Mouse (Mus musculus) stomach, postnatal 0 days (tissue): ENCODE measurements around the gene Coa3. TPM values are rescaled to one million over a fixed set of nuclear protein-coding genes. Genes with fewer than 3 reads are reported as not detected.
A peak's percentile ranks its signal among the peaks of the same experiment; 100 is the strongest.

ENCODE experiments used
- ATAC-seq: fragments of 200-750 bp; cut with Nextera tagmentation; 2 replicates; pipeline ENCODE4 v1.8.0; 2017; ENCODE audit not compliant: low FRiP score, low TSS enrichment
- DNase-seq: peaks from one replicate; pipeline ENCODE4 v3.0.0-alpha.2; 2016; ENCODE audit warnings: low spot score
- H3K27ac ChIP-seq: fragments of 300-500 bp; sonication (generic); replicated peaks from 2 replicates; pipeline ENCODE4 v1.5.1; 2014; ENCODE audit warnings: mild to moderate bottlenecking, control low read depth
- H3K27me3 ChIP-seq: fragments of 300-500 bp; sonication (generic); 2 replicates; pipeline ENCODE4 v1.6.1; 2014; ENCODE audit warnings: low read length; ENCODE audit not compliant: control insufficient read depth, insufficient read depth
- H3K36me3 ChIP-seq: fragments of 300-500 bp; sonication (generic); 2 replicates; pipeline ENCODE4 v1.6.1; 2014; ENCODE audit warnings: low read length, mixed read lengths; ENCODE audit not compliant: control insufficient read depth, insufficient read depth
- H3K4me1 ChIP-seq: fragments of 300-500 bp; sonication (generic); replicated peaks from 2 replicates; pipeline ENCODE4 v1.6.1; 2014; ENCODE audit warnings: antibody characterized with exemption; ENCODE audit not compliant: control insufficient read depth, insufficient read depth
- H3K4me2 ChIP-seq: fragments of 300-500 bp; sonication (generic); replicated peaks from 2 replicates; pipeline ENCODE4 v1.6.1; 2014; ENCODE audit warnings: low read depth, mild to moderate bottlenecking, control low read depth, moderate library complexity
- H3K4me3 ChIP-seq: fragments of 300-500 bp; sonication (generic); 2 replicates; pipeline ENCODE4 v1.5.1; 2014; ENCODE audit warnings: low read depth, low read length, control low read depth
- H3K9ac ChIP-seq: fragments of 300-500 bp; sonication (generic); 2 replicates; pipeline ENCODE4 v1.6.1; 2014; ENCODE audit warnings: mild to moderate bottlenecking, low read length, control low read depth, mixed read lengths
- H3K9me3 ChIP-seq: fragments of 300-500 bp; sonication (generic); 2 replicates; pipeline ENCODE4 v1.6.1; 2016; ENCODE audit warnings: low read length; ENCODE audit not compliant: control insufficient read depth
- CTCF ChIP-seq: IDR thresholded peaks from 2 replicates; pipeline ENCODE4 v1.5.1; 2016; ENCODE audit warnings: antibody characterized with exemption, low read depth, mild to moderate bottlenecking, moderate library complexity
- EP300 ChIP-seq: optimal IDR thresholded peaks from 2 replicates; pipeline ENCODE3; 2016; ENCODE audit warnings: antibody characterized with exemption
- WGBS: fragments of 180-500 bp; shearing (Covaris S2); extraction: QIAGEN DNeasy Blood & Tissue Kit; methylation state at CpG from one replicate; pipeline ENCODE4 v1.1.7; 2014; 5-methylcytosine and 5-hydroxymethylcytosine counted together
- polyA plus RNA-seq: library from polyadenylated mRNA; unstranded; fragments of >200 nt; fragmentation: Nextera tagmentation; extraction: Ambion mirVana; gene quantifications from 2 replicates; pipeline ENCODE4 v1.2.1, GENCODE M21; 2015

The Coa3 gene
- polyA plus RNA-seq, 1 experiment from 2014 or later: 180 TPM

DNA sequence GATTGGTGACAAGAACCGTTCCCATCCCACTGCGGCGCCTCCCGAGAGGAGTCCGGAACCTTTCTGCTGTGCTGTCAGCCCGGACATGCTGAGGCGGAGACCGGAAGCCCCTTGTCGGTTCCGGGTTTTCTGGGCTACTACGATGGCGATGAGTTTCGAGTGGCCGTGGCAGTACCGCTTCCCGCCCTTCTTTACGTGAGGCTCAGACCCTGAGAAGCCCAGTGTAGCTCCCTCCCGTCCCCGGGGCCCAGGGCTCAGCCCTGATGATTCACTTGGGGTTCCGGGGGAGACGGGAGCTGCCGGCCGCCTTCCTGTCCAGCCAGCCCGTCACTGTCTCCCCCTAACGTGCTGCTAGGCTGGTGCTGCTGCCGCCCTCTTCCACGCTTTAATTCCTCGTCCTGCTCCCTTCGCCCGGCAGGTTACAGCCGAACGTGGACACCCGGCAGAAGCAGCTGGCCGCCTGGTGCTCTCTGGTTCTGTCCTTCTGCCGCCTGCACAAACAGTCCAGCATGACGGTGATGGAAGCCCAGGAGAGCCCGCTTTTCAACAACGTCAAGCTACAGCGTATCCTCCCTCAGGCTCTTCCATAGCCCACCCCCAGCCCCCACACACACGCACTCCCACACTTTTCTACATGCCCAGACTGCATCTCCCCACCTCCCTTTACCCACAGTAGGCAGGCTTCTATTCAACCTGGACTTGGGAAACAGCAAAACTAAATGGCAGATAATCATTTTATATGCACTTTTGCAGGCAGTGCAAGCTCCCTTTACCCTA lies 25.1 kb downstream of the Coa3 start, which contains the start of gene Vps25:
TSS of gene Vps25 (plus strand) at position 95 of the 777 bp plus-strand sequence.
- Histone ChIP-seq H3K36me3 (peaks cover 2% of the 10 kb centered on the region; the same call in 1 of the 2 replicates), H3K9ac (peak within 1 kb of the TSS; percentile 83), H3K4me3 (peak within 1 kb of the TSS; percentile 75), H3K27ac (peak within 1 kb of the TSS; percentile 92), H3K27me3 (no peaks in the 10 kb centered on the region), H3K9me3 (no peaks in the 10 kb centered on the region), H3K4me1 (no peaks in the 10 kb centered on the region; the same call in none of the 2 replicates), H3K4me2 (peak within 1 kb of the TSS; percentile 82)
- WGBS: under 1% methylated on average over 40 of the region's 40 CpGs
- ATAC-seq (peak; percentile 87), DNase-seq (peak; percentile 86)
- TF ChIP-seq CTCF: peak; percentile 41
- TF ChIP-seq EP300: no peak

- Histone ChIP-seq H3K27me3 (no peaks in the 10 kb centered on the region), H3K36me3 (no peaks in the 10 kb centered on the region; the same call in 1 of the 2 replicates), H3K4me3 (peak overlapping the region; percentile 75), H3K4me2 (peak overlapping the region; percentile 82), H3K9ac (peak overlapping the region; percentile 83), H3K9me3 (no peaks in the 10 kb centered on the region), H3K27ac (peak overlapping the region; percentile 92), H3K4me1 (no peaks in the 10 kb centered on the region; the same call in none of the 2 replicates)
- WGBS: 3% methylated on average over 7 of the region's 7 CpGs
- ATAC-seq (0 out of 2 replicates have a peak, but pooled peaks have one; percentile 19), DNase-seq (peak; percentile 32)
- TF ChIP-seq EP300 (no peak), CTCF (no peak)
Measured at GRCm38 (mm10) chr11:101252941-101253340, 26.0 kb downstream of the Coa3 start.

- Histone ChIP-seq H3K36me3 (no peaks in the 10 kb centered on the region), H3K9ac (no peak overlapping the region), H3K27ac (no peak overlapping the region), H3K4me1 (no peaks in the 10 kb centered on the region; the same call in 1 of the 2 replicates), H3K9me3 (no peaks in the 10 kb centered on the region), H3K27me3 (no peaks in the 10 kb centered on the region), H3K4me3 (no peak overlapping the region), H3K4me2 (no peak overlapping the region)
- DNase-seq (no peak), ATAC-seq (no peak)
- 54% methylated on average over 2 of the region's 2 CpGs for WGBS
- TF ChIP-seq CTCF (no peak), EP300 (no peak)
Measured at GRCm38 (mm10) chr11:101251031-101251430, 27.9 kb downstream of the Coa3 start.

GRCm38 (mm10) chr11:101248258-101248994 lies 30.5 kb downstream of the Coa3 start:
- Histone ChIP-seq H3K9ac (no peak overlapping the region), H3K36me3 (no peaks in the 10 kb centered on the region), H3K9me3 (no peaks in the 10 kb centered on the region), H3K27me3 (no peaks in the 10 kb centered on the region), H3K27ac (0 out of 2 replicates have a peak overlapping the region, but pooled peaks have one; percentile 45), H3K4me3 (no peak overlapping the region), H3K4me1 (no peaks in the 10 kb centered on the region; the same call in 1 of the 2 replicates), H3K4me2 (peak overlapping the region; percentile 4; the same call in 1 of the 2 replicates)
- no peak for ATAC-seq
- 35% methylated on average over 14 of the region's 14 CpGs for WGBS
- TF ChIP-seq EP300: no peak
- peak; percentile 81 for TF ChIP-seq CTCF
- peak; percentile 68 for DNase-seq

DNA sequence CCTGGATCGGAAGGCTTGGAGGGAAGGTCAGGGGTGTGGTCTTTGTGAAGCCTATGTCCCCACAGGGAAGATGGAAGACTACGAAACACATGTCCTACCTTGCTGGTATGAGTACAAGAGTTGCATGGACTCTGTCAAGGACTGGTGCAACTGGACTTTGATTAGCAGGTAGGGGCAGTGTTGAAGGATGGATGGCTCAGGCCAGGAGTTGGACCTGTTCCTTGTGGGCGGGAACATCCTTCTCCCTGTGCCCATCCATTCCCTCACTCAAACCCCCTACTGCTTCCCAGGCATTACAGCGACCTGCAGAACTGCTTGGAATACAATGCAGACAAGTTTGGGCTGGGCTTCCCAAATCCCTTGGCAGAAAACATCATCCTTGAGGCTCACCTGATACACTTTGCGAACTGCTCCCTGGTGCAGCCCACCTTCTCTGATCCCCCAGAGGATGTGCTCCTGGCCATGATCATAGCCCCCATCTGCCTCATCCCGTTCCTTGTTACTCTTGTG lies 31.3 kb downstream of the Coa3 start:
- Histone ChIP-seq H3K9me3 (no peaks in the 10 kb centered on the region), H3K4me1 (no peaks in the 10 kb centered on the region), H3K27me3 (no peaks in the 10 kb centered on the region), H3K27ac (peak overlapping the region; percentile 45), H3K4me3 (peak overlapping the region; percentile 58), H3K4me2 (peak overlapping the region; percentile 96), H3K9ac (0 out of 2 replicates have a peak overlapping the region, but pooled peaks have one; percentile 72), H3K36me3 (no peaks in the 10 kb centered on the region)
- DNase-seq: no peak
- TF ChIP-seq CTCF: no peak
- no peak for TF ChIP-seq EP300
- WGBS: 79% methylated on average over 6 of the region's 6 CpGs
- no peak for ATAC-seq
